Mouse (Mus musculus): ENCODE data around the gene Cdh16.
"Not testable (repeated sequence)": the region's sequence is repeated elsewhere in the genome, so short reads cannot be mapped to it uniquely, and the experiment has no call there.

The Cdh16 gene

GRCm38 (mm10) chr8:104624161-104624560 lies at the start of gene Cdh16:
Gene Cdh16, minus strand, starts transcription at chr8:104624396.
- no peak for DNase-seq (ENCODE audit: low read depth, low spot score)

GRCm38 (mm10) chr8:104655614-104656013 lies 31.4 kb upstream of the Cdh16 start:
- no peak for DNase-seq (ENCODE audit: low read depth, low spot score)

- peak; percentile 85 for DNase-seq (ENCODE audit: low read depth, low spot score)
Observed at GRCm38 (mm10) chr8:104654984-104655383, 30.8 kb upstream of the Cdh16 start.

DNA sequence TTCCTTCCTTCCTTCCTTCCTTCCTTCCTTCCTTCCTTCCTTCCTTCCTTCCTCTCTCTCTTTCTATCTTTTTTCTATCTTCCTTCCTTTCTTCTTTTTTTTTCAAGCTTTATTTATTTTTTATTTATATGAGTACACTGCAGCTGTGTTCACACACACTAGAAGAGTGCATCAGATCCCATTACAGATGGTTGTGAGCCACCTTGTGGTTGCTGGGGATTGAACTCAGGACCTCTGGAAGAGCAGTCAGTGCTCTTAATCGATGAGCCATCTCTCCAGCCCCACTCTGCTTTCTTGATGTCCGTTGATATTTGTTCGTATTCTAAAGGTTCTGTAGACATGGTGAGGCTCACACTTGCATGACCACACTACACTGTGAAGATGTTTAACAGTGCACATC lies 20.0 kb upstream of the Cdh16 start:
- not testable (repeated sequence) for DNase-seq (ENCODE audit: low read depth, low spot score)

GRCm38 (mm10) chr8:104642324-104642654 lies 18.1 kb upstream of the Cdh16 start:
- DNase-seq (ENCODE audit: low read depth, low spot score), result no peak

DNA sequence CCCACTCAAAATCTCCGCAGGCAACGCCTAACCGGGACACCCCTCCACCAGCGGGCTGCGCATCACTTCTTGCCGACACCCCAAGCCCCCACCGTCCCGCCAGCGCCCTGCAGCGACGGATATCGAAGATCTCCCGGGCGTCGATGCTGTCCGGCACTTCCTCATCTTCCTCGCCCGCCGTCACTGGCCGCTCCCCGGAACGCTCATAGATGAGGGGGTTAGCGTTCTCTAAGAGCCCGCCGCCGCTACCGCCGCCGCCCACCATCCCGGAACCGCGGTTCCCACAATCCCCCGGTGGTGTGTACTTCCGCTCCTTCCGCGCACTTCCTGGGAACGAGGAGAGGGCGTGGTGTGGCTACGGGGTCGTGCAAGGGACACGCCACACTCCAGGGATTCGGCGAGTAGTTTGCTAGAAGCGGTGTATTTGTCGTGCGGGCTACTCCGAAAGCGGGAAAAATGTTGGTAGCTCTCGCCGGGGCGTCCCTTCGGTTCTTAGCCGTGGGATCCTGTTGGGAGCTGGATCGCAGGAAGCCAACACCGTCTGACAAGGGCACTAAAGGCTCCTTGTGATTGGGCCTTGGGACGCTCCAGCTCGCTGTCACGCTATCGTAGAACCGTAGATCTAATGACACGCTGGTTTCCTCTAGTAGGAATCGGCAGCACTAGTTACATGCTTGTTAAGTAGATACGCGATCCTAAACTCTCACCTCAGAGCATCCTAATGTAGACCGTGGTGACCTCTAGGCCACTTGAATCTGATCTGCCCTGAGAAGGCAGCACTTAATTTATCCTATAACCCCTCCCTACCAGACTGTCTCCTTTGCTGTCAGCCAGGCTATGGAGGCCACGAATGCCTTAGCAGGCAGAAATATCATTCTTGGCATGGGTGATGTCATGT lies 17.5 kb upstream of the Cdh16 start, which contains the start of gene Ciao2b:
Ciao2b (minus strand) TSS at position 540 of the 898 bp plus-strand sequence.
- DNase-seq (ENCODE audit: low read depth, low spot score), result peak; percentile 89

GRCm38 (mm10) chr8:104640831-104641370 lies 16.7 kb upstream of the Cdh16 start:
- no peak for DNase-seq (ENCODE audit: low read depth, low spot score)

DNA sequence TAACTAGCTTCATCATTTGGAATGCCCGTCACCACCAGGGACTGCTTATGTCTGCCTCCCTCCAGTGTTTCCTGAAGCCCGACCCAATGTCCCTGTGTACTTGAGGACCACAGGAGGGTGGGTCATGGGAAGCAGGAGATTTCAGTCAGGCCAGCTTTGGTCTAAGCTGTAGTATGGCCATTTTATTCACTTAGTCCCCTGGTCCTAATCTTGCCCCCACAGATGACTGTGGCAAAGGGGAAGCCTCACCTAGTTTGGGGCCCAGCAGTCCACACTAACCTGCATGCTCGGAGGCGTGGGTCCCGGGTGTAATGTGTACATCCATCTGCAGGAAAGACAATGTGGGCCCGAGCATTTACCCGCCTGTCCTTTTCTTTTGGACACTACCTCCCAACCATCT lies 16.0 kb upstream of the Cdh16 start:
- DNase-seq (ENCODE audit: low read depth, low spot score), result no peak

DNA sequence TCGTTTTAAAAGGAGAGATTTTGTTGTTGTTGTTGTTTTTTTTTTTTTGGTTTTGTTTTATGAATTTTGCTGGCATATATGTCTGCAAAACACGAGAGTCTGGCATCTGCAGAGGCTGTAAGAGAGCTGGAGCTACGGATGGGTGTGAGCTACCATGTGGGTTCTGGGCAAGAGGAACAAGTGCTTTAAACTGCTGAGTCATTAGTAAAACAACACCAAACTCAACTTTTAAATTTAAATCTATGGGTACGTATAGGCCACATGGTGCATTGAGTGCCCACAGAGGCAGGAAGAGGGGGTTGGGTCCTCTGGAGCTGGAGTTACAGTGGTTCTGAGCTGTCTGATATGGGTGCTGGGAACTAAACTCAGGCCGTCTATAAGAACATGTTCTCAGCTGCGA lies 13.8 kb upstream of the Cdh16 start:
- DNase-seq (ENCODE audit: low read depth, low spot score), result no peak

DNA sequence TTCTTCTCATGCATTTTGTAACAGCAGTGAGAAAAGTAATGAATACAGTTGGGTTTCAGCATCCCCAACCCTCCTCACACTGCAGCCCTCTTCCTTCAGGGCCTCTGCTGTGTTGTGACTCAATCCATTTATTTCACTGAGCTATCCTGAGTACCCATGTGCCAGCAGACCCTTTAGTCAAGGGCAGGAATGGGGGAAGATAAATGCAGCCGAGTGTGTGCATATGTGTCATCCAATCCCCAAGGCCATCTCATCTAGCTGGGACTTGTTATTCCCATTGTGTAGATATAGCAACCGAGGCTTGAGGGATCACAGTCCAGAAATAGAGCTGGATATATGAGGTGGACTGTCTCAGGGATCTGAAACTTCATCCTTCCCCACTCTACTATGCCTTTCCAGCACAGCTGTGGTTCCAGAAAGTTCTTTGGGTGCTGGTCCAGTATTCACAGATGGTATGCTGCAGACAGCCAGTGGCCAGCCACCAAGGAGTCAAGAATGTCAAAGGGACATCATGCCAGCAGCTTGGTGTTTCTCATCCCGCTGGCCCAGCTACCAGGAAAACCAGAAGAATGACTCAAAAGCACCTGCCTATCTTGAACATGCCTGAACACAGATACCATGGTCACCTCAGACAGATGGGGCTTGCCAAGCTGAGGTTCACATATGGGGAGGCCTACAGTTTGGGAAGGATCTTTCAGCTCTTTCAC lies 11.0 kb upstream of the Cdh16 start:
- DNase-seq (ENCODE audit: low read depth, low spot score), result no peak

DNA sequence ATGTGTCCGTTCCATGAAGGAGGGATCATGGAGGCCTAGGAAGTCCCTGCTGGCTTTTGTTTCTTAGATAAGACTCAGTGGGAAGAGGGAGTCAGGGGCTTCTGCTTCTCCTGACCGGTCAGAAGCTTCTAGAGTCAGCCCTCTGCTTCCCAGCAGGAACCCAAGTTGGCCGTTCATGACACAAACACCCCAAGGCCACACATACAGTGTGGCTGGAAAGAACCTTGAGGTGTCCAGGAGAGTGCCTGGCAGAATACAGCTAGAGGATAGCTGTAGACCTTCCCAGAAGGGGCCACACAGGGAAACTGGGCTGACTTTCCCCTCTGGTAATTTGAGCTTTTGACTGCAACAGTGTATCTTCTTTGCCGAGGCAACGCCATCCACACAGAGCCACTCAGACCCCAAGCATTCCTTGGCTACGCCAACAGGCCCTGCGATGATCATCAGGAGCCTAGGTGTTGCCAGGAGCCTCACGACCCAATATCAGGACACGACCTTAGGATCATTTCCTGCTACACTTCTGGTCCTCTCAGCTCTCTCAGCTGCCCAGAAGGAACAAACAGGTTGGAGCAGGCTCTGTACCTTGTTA lies 9.1 kb upstream of the Cdh16 start:
- no peak for DNase-seq (ENCODE audit: low read depth, low spot score)

GRCm38 (mm10) chr8:104632486-104632885 lies 8.3 kb upstream of the Cdh16 start:
- DNase-seq (ENCODE audit: low read depth, low spot score), result no peak

- DNase-seq (ENCODE audit: low read depth, low spot score), result peak; percentile 63
Observed at GRCm38 (mm10) chr8:104631975-104632374, 7.8 kb upstream of the Cdh16 start.

DNA sequence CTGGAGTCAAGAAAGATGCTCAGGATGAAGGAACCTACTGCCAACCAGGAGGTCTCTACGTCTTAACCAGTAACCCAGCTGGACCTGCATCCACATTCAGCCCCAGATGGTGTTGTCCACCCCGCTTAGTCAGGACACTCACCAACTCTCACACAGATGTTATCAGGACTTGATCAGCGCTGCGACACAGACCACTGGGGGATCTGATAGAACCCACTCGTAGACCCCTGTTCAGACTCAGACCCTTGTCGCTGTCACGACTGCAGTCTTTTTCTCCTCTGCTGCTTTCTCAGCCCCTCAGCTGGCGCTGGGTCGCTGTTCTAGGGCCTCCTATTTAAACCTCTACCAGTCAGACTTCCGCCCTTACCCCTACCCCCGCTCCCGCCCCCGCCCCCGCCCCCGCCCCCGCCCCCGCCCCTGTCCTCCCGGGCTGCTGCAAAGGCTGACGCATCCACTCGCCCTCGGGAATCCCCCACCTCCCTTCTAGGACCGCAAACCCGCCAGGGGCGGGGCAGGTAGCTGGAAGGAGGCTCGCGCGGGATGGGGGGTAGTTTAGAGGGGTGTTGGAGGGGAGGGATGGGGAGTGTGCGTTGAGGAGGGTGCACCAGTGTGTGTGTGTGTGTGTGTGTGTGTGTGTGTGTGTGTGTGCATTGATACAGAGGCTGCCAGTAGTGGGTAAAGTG lies 6.9 kb upstream of the Cdh16 start, which contains the start of gene Rrad:
Rrad (minus strand) TSS at position 347 of the 683 bp plus-strand sequence.
- peak; percentile 83 for DNase-seq (ENCODE audit: low read depth, low spot score)

DNA sequence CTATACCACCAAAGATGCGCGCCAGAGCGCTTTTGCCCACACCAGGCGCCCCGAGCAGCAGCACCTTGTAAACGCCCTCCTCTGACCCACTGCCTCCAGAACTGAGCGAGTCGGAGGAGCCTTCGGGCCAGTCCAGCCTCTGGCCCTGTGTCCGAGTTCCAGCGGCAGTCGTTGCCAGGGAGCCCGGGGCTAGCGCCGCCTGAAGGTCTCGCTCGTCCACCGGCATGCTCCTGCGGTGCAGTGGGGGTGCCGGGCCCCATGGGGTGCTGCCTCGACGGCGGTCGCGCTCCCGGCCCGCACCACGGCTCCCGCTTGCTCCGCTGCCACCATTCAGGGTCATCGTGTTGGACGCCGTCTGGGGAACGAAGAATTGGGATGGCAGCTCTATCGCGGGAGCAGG lies 6.4 kb upstream of the Cdh16 start:
- DNase-seq (ENCODE audit: low read depth, low spot score), result no peak

DNA sequence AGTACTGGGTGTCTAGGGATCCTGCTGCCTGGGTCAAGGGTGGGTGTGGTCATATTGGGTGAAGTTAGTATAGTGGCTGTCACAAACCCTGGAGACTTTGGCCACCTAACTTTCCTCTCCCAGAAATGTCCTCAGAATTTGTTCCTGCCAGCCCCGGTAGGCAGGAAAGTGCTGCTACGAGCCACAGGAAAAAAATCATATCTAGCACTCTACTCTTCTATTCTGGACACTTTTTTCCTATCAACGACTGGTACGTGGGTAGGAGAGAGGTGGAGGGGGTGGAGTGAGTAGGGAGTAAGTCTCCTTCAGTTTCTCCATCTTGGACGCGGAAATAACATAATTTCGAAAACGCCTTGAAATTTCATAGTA lies 5.9 kb upstream of the Cdh16 start:
- no peak for DNase-seq (ENCODE audit: low read depth, low spot score)

GRCm38 (mm10) chr8:104629306-104630110 lies 5.3 kb upstream of the Cdh16 start:
- no peak for DNase-seq (ENCODE audit: low read depth, low spot score)

- DNase-seq (ENCODE audit: low read depth, low spot score), result no peak
Observed at GRCm38 (mm10) chr8:104628402-104628801, 4.2 kb upstream of the Cdh16 start.

DNA sequence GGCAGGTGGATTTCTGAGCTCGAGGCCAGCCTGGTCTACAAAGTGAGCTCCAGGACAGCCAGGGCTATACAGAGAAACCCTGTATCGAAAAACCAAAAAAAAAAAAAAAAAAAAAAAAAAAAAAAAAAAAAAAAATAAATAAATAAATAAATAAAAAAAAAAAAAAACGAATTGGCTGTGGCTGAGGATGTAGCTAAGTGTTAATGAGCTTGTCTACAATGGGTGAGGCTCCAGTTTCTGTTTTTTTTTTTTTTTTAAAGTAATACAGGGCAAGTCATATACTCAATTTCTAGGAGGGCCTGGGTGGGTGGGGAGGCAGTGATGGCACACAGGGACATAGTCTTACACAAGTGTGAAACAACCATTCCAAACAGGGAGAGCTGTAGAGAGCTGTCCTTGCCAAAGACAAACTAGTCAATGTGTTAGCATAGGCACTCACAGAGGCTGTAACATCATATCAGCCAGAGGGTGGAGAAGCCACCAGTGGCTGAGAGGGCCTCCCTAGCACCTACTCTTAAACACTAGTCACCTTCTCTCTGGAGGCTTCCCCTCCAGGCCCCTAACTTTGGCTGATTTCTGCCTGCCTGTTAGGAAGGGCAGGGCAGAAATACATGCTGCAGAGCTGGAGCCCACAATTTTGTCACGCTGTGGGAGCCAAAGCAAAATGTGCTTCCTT lies 3.0 kb upstream of the Cdh16 start:
- DNase-seq (ENCODE audit: low read depth, low spot score), result no peak

DNA sequence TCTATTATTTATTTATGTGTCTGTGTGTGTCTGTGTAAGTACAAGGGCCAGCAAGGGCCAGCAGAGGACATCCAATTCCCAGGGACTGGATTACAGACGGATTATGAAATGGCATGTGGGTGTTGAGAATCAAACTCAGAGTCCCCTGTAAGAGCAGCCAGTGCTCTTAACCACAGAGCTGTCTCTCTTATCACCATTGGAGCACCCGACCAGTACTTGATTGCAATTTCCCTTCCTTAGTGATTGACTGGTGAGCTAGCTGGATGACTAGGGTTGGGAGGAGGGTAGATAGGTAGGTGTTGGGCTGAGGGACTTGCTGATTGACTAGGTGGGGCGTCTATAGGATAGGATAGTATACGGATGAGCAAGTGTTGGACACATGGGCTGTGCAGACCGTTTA lies 3.4 kb downstream of the Cdh16 start:
- DNase-seq (ENCODE audit: low read depth, low spot score), result no peak

Measured in A20 (cell line).